Mouse (Mus musculus) heart, postnatal 0 days (tissue): ENCODE measurements around the gene Srprb.

Experiments used
- CTCF ChIP-seq: IDR thresholded peaks from 2 replicates; pipeline ENCODE4 v1.5.1; 2016; ENCODE audit warnings: antibody characterized with exemption, control low read depth, low read depth
- EP300 ChIP-seq: IDR thresholded peaks from 2 replicates; pipeline ENCODE4 v1.6.1; 2016; ENCODE audit warnings: antibody characterized with exemption, low read depth

- no peak for TF ChIP-seq CTCF
- TF ChIP-seq EP300, result no peak
These were observed 3.8 kb upstream of the Srprb start for GRCm38 (mm10) chr9:103205786-103206185.
